Comparison of ENCODE assay signal across 8 mouse cellular contexts in genomic region chr1:155158970-155159484, GRCm38 (mm10). TPM values are rescaled to one million over a fixed set of nuclear protein-coding genes. Genes with fewer than 3 reads are reported as not detected.
DNase-seq lines count a peak whose midpoint lies in the region; ATAC-seq and TF ChIP-seq lines count a peak whose summit lies in the region.

No protein-coding gene starts in this region.

- no peak for TF ChIP-seq CTCF in E14TG2a.4 (conservative IDR thresholded peaks at IDR 0.05; ENCODE audit: low read length)
- TF ChIP-seq CTCF in heart, postnatal 0 days (IDR thresholded peaks at IDR 0.05; ENCODE audit: low read depth): 0 out of 2 replicates have a peak, but pooled peaks have one; percentile 7
- no peak for TF ChIP-seq CTCF in layer of hippocampus, adult 2 months (conservative IDR thresholded peaks at IDR 0.05)

- no peaks in the 10 kb centered on the region for H3K36me3 ChIP-seq in E14TG2a.4 (ENCODE audit: insufficient read depth, low read length)
- no peaks in the 10 kb centered on the region for H3K36me3 ChIP-seq in embryonic facial prominence, embryonic 15.5 days
- no peaks in the 10 kb centered on the region for H3K36me3 ChIP-seq in heart, postnatal 0 days (replicated peaks; ENCODE audit: control insufficient read depth, insufficient read depth, low read length)

- H3K4me1 ChIP-seq in E14TG2a.4 (replicated peaks; ENCODE audit: low read depth, low read length): peaks cover 19% of the 10 kb centered on the region
- H3K4me1 ChIP-seq in embryonic facial prominence, embryonic 15.5 days: peaks cover 12% of the 10 kb centered on the region
- peaks cover 5% of the 10 kb centered on the region; the same call in 1 of the 2 replicates for H3K4me1 ChIP-seq in heart, postnatal 0 days (ENCODE audit: control insufficient read depth, insufficient read depth)

- peak; percentile 49 for DNase-seq in adipocyte (ENCODE audit: low spot score)
- peak; percentile 37 for DNase-seq in heart, postnatal 0 days (ENCODE audit: low spot score)
- peak; percentile 29 to 41 for DNase-seq in layer of hippocampus, adult 2 months (ENCODE audit: low spot score in 2 of 2)
- DNase-seq in lung, postnatal 10 days: peak; percentile 85
- peak; percentile 55 for DNase-seq in right cerebral cortex, adult 18-20 months

- H3K27me3 ChIP-seq in E14TG2a.4 (ENCODE audit: insufficient read depth, low read length): peaks cover 4% of the 10 kb centered on the region; the same call in 1 of the 2 replicates
- H3K27me3 ChIP-seq in embryonic facial prominence, embryonic 15.5 days: no peaks in the 10 kb centered on the region
- H3K27me3 ChIP-seq in heart, postnatal 0 days (ENCODE audit: control insufficient read depth, insufficient read depth, low read length): no peaks in the 10 kb centered on the region

- H3K9me3 ChIP-seq in E14TG2a.4 (ENCODE audit: low read length): no peaks in the 10 kb centered on the region
- no peaks in the 10 kb centered on the region for H3K9me3 ChIP-seq in embryonic facial prominence, embryonic 15.5 days (replicated peaks)
- no peaks in the 10 kb centered on the region for H3K9me3 ChIP-seq in heart, postnatal 0 days (replicated peaks; ENCODE audit: control insufficient read depth, low read length)

- H3K9ac ChIP-seq in embryonic facial prominence, embryonic 15.5 days: peak overlapping the region; percentile 62
- H3K9ac ChIP-seq in heart, postnatal 0 days (replicated peaks; ENCODE audit: low read depth, low read length): peak overlapping the region; percentile 87

- WGBS in embryonic facial prominence, embryonic 15.5 days: under 1% methylated on average over 46 of the region's 46 CpGs
- WGBS in heart, postnatal 0 days: under 1% methylated on average over 46 of the region's 46 CpGs

- peak overlapping the region; percentile 72 for H3K4me2 ChIP-seq in embryonic facial prominence, embryonic 15.5 days (replicated peaks)
- peak overlapping the region; percentile 82 for H3K4me2 ChIP-seq in heart, postnatal 0 days (ENCODE audit: low read depth, low read length)

- peak; percentile 43 for ATAC-seq in embryonic facial prominence, embryonic 15.5 days (ENCODE audit: insufficient number of reproducible peaks, low FRiP score, low TSS enrichment, low read depth)
- peak; percentile 63 for ATAC-seq in heart, postnatal 0 days (ENCODE audit: insufficient read depth, low read depth)
- ATAC-seq in erythroid progenitor cell, adult 5-6 weeks (replicated peaks; ENCODE audit: low FRiP score, poor library complexity, severe bottlenecking): no peak

- peak overlapping the region; percentile 78 for H3K27ac ChIP-seq in embryonic facial prominence, embryonic 15.5 days (replicated peaks)
- peak overlapping the region; percentile 89 for H3K27ac ChIP-seq in heart, postnatal 0 days (ENCODE audit: low read depth)
- peak overlapping the region; percentile 96 for H3K27ac ChIP-seq in layer of hippocampus, adult 2 months

- TF ChIP-seq EP300 in heart, postnatal 0 days (IDR thresholded peaks at IDR 0.05; ENCODE audit: low read depth): peak; percentile 58; the same call in 1 of the 2 replicates

- H3K4me3 ChIP-seq in E14TG2a.4 (replicated peaks; ENCODE audit: low read length): peak overlapping the region; percentile 99
- H3K4me3 ChIP-seq in embryonic facial prominence, embryonic 15.5 days (replicated peaks): peak overlapping the region; percentile 74
- peak overlapping the region; percentile 94 for H3K4me3 ChIP-seq in heart, postnatal 0 days (ENCODE audit: low read depth, low read length)
- H3K4me3 ChIP-seq in layer of hippocampus, adult 2 months: peak overlapping the region; percentile 79

RNA-seq across cellular contexts. Expression of gene Stx6, which starts 0.5 kb away (rescaled TPM):
- polyA plus RNA-seq in embryonic facial prominence, embryonic 15.5 days (2015; fragmentation: Nextera tagmentation; extraction: Ambion mirVana): 76.0 and 86.5 TPM in 2 replicates
- total RNA-seq in heart, postnatal 0 days (2014; rRNA removed; ENCODE audit: low replicate concordance): 56.6 and 59.4 TPM in 2 replicates
- 36.3 and 39.6 TPM in 2 replicates for polyA plus RNA-seq in heart, postnatal 0 days (2015; fragmentation: Nextera tagmentation; extraction: Ambion mirVana)
- total RNA-seq in layer of hippocampus, adult 2 months (2021): 100 to 1,000 TPM; 124 to 129 TPM
- 5.0 and 5.4 TPM in 2 replicates for total RNA-seq in erythroid progenitor cell, adult 5-6 weeks (2015; ENCODE audit: low replicate concordance)
- 1.8 and 3.3 TPM in 2 replicates for total RNA-seq in erythroid progenitor cell, adult 5-6 weeks (2017; ENCODE audit: low replicate concordance)

RNA-seq across cellular contexts. Expression of gene Mr1, which starts 12.4 kb away (rescaled TPM):
- 9.5 and 11.3 TPM in 2 replicates for polyA plus RNA-seq in embryonic facial prominence, embryonic 15.5 days (2015; fragmentation: Nextera tagmentation; extraction: Ambion mirVana)
- 8.2 and 16.1 TPM in 2 replicates for total RNA-seq in heart, postnatal 0 days (2014; rRNA removed; ENCODE audit: low replicate concordance)
- polyA plus RNA-seq in heart, postnatal 0 days (2015; fragmentation: Nextera tagmentation; extraction: Ambion mirVana): 6.5 and 7.2 TPM in 2 replicates
- 1 to 10 TPM; 3.2 to 3.3 TPM for total RNA-seq in layer of hippocampus, adult 2 months (2021)
- 2.1 TPM in 1 of 2 replicates, not detected in the other for total RNA-seq in erythroid progenitor cell, adult 5-6 weeks (2015; ENCODE audit: low replicate concordance)
- 1.1 and 2.4 TPM in 2 replicates for total RNA-seq in erythroid progenitor cell, adult 5-6 weeks (2017; ENCODE audit: low replicate concordance)

RNA-seq across cellular contexts. Expression of gene Ier5, which starts 59.6 kb away (rescaled TPM):
- polyA plus RNA-seq in embryonic facial prominence, embryonic 15.5 days (2015; fragmentation: Nextera tagmentation; extraction: Ambion mirVana): 10.4 and 10.8 TPM in 2 replicates
- 50.4 and 56.2 TPM in 2 replicates for total RNA-seq in heart, postnatal 0 days (2014; rRNA removed; ENCODE audit: low replicate concordance)
- polyA plus RNA-seq in heart, postnatal 0 days (2015; fragmentation: Nextera tagmentation; extraction: Ambion mirVana): 3.1 and 3.9 TPM in 2 replicates
- total RNA-seq in layer of hippocampus, adult 2 months (2021): 10 to 100 TPM; 26.5 to 28.1 TPM
- total RNA-seq in erythroid progenitor cell, adult 5-6 weeks (2015; ENCODE audit: low replicate concordance): 13.7 and 15.9 TPM in 2 replicates
- total RNA-seq in erythroid progenitor cell, adult 5-6 weeks (2017; ENCODE audit: low replicate concordance): 11.3 and 13.9 TPM in 2 replicates

Comparison
In these comparisons a context has a peak if more than half of its experiments do, and no peak if none do; other contexts are left out.
1. DNase-seq: peak in every context shown above with its lines; median percentile 85 in lung, postnatal 10 days; 55 in right cerebral cortex, adult 18-20 months; 49 in adipocyte; 37 in heart, postnatal 0 days; 35 in layer of hippocampus, adult 2 months.